Mouse (Mus musculus) testis, adult 2 months (tissue): ENCODE measurements at regions not wholly inside any gene's neighbourhood (a gene's known extent, or its start where the extent isn't known, plus 50 kb on each side); places are given as distances from the start of the nearest gene placed in this dataset.

Experiments used
- CTCF ChIP-seq: fragments of 200-500 bp; IDR thresholded peaks from 2 replicates; pipeline ENCODE4 v1.5.1; 2012; ENCODE audit warnings: low read depth, mild to moderate bottlenecking, inconsistent platforms, low read length, moderate library complexity; ENCODE audit not compliant: control insufficient read depth, insufficient read depth, insufficient replicate concordance
- POLR2A ChIP-seq: fragments of 200-500 bp; IDR thresholded peaks from 2 replicates; pipeline ENCODE4 v1.6.1; 2012; ENCODE audit warnings: low read depth, mild to moderate bottlenecking, inconsistent platforms, low read length, moderate library complexity; ENCODE audit not compliant: control insufficient read depth

- no peak for TF ChIP-seq POLR2A
- no peak for TF ChIP-seq CTCF
Observed at GRCm38 (mm10) chr5:46441716-46442115, 584.3 kb upstream of the Lcorl start.
